Mouse (Mus musculus) embryo, embryonic 11.5 days (tissue): ENCODE results near the gene Plekha7.

Experiments
- DNase-seq: peaks from one replicate; pipeline ENCODE4 v3.0.0-alpha.2; 2012; ENCODE audit warnings: low read depth, low spot score

The Plekha7 gene

DNA sequence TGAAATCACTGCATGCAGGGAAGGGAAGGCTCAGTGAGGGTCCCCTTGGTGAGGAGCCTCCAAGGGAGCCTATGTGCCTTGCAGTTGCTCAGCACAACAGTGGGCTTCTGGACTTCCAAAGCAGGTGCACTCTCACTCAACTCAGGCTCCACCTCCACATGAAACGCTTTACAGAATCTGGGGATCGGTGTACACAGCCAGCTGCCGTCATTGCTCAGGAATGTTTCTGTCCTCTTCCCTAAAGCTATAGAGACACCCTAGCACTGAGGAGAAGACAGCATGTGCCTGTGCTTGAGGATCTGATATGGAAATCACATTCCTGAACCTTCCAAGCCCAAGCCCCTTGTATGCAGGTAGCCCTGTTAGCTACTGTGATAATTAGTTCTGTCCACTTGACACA, 120.7 kb downstream of the Plekha7 start:
- DNase-seq, result no peak

DNA sequence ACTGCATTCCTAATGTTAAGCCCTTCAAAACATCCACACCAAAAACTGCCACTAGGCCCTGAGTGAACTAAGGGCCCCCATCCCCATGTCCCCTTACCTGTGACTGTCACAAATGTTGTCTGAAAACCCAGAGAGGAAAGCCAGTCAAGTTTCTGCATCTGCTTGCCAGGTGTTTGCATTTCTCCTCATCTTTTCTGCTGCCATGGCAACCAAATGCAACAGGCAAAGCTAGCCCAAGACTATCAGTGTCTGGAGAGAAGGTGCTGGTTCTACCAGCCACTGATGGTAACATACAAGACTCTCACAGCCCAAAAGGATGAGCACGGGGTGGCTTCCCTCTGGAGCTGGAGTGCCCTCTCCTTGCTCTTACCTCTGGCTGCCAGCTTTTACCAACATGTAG, 121.3 kb downstream of the Plekha7 start:
- no peak for DNase-seq

DNA sequence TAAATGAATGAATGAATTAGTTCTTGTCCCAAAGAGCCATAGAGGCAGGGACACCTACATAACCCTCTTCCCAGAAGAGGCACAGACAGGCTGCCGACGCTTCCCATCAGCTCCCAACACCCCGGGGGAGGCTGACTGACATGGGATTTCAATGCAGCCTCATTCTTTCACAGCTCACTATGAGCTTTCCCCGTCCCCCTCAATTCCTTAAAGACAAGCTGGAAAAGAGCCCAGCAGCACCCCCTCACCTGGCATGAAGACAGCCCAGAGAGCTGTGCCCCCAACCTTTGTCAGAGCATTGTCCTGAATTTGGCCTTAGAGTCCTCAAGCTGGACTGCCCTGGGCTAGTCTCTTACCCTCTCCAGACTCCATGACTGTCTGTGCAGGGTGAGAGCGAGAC, 122.0 kb downstream of the Plekha7 start:
- DNase-seq, result no peak

- DNase-seq, result no peak
Observed at GRCm38 (mm10) chr7:116184358-116185057, 123.7 kb downstream of the Plekha7 start.

DNA sequence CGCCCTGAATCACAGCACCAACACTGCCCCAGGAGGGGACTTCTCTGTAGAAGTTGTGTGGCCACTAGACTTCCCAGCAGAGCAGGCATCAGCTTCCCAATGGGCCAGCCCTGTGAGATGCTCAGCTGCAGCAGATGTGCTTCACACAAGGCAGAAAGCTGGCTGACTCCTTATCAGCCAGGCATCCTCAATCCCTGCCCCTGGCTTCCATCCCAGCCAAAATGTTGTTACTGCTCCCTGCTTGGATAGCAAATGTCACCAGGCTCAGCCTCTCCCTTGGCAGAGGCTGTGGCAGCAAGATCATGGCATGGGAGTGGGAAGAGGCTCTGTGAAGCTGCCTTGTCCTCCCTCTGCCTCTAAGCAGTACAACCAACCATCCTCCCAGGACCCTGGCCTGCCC, 125.7 kb downstream of the Plekha7 start:
- DNase-seq, result no peak

GRCm38 (mm10) chr7:116181444-116181946, 126.7 kb downstream of the Plekha7 start:
- no peak for DNase-seq

GRCm38 (mm10) chr7:116178916-116179315, 129.3 kb downstream of the Plekha7 start:
- DNase-seq, result no peak

DNA sequence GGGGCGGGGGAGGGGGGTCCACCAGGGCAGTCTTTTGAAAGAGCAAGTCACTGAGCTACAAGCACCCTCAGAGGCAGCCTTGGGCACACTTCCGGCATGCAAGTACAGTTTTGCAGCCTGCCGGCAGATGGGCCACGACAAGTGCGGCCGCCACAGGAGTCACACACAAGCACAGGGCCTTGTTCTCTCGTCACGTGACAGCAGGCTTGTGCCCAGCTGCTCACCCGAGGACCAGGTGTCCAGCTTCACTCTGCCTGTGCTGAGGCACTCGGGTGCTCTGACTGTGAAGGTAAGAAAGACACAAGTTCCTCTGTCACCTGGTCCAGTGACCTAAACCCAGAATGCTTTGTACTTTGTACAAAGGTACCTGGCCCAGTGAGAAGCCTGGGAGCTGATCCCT, 135.4 kb downstream of the Plekha7 start:
- no peak for DNase-seq

DNA sequence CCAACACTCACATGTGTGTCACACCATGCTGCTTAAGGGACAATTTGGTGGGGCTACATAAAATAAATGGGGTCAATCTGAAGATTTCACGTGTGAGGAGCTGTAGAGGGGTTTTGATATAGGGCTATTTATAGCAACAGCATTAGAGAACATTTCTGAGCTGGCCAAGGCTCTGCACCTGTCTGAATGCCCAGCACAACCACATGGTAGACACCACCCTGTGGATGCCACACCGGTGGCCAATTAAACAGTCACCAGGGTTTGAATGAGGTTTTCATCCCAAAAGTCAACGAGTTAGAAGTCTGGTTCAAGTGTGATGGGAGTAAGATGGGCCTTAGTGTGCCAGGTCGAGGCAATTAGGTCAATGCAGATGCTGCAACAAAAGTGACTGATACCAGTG, 138.8 kb downstream of the Plekha7 start:
- no peak for DNase-seq

DNA sequence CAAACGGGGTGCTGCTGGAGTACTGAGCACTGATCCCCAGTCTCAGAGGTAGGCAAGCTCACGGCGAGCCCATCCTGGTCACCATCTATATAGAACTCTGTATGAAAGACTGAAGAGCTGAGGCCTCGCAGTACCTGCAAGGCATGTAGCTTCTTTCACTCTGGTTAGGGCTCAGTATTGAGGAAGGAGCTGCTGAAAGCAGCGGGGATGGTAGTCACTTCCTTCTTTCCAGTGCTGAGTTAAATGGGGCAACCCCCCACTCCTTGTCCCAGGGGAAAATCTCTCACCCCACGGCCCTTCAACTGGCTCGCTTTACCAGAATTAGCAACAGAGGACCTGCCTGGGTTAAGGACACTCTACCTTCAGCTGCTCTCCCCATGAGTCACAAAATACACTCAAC, 140.0 kb downstream of the Plekha7 start:
- no peak for DNase-seq

- no peak for DNase-seq
Observed at GRCm38 (mm10) chr7:116164232-116164631, 143.9 kb downstream of the Plekha7 start.

DNA sequence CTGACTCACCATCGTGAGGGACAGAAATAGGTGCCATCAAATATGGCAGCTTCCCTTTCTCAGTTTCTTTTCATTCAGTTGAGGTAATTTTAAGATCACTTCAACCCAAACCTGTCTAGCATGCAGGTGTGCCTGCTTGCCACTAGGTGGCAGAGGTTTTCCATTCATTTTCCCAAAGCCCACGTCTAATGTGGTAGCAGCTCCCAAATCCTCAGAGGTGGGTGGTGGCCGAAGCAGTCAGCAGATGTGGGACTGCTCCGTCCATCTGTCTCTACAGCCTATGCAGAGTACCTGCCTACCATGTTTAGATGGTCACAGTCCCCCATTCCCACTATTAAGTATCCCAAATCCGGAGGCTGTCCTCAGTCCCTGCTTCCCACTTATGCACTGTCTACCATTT, 146.6 kb downstream of the Plekha7 start:
- DNase-seq, result peak; percentile 46

DNA sequence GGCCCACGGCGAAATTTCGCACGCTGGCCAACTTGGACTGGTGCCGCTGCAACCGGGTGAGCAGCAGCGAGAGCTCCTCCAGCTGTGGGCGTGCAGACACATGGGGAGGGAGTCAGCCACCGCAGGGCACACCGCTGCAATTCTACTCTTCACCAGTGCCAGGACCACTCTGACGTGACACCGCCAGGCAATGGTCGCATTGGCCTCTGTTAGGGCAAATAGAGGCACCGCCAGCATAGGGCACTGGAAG, 151.4 kb downstream of the Plekha7 start:
- no peak for DNase-seq

DNA sequence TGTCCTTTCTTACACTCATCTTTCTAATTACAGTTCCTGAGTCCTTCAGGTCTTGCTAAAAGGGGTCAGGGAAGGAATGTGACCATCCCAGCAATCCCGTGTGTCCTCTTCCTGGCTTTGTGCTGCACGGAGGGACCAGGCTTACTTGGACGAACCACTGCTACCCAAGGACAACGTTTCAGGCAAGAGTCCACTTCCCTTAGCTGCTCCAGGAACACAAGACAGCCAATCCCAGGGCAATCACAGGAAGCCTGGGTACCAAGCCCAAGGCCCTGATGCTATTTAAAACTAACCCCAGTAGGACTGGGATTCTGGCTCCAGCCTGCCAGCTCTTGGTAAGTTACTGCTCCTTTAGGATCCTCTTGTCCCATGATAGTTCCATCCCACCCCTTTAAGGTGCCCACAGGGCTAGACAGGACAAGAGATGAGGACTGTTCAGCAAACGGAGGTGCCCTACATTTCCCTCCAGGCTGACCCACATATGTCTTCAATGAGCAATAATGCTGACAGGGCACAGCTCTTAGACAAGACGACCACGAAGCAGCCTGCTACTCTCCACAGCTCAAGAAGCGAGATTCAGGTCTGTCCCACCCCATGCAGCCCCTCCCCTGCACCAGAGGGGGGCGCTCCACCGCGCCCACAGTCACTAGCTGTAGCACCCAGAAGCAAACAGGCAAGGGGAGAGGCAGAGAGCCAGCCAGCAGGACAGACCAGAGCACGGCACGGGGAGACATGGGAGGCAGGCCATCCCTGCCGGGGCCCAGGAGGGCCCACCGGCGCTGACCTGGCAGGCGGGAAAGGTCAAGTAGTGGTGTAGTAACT, 151.9 kb downstream of the Plekha7 start:
- no peak for DNase-seq

- DNase-seq, result no peak
Observed at GRCm38 (mm10) chr7:116153781-116154368, 154.3 kb downstream of the Plekha7 start.

DNA sequence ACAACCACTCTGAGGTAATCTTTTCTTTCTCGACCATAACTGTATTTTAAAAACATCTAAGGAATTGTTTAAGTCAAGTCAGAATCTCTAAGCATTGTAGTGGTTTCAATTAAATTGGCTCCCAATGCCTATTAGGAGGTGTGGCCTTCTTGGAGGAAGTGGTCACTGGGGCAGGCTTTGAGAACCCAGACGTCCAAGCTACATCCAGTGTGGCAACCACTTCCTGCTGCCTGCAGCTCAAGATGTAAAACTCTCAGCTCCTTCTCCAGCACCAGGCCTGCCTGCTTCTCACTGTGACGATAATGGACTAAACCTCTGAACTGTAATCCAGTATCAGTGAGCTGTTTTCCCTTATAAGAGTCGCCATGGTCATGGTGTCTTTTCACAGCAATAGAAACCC, 158.6 kb downstream of the Plekha7 start:
- DNase-seq, result no peak

DNA sequence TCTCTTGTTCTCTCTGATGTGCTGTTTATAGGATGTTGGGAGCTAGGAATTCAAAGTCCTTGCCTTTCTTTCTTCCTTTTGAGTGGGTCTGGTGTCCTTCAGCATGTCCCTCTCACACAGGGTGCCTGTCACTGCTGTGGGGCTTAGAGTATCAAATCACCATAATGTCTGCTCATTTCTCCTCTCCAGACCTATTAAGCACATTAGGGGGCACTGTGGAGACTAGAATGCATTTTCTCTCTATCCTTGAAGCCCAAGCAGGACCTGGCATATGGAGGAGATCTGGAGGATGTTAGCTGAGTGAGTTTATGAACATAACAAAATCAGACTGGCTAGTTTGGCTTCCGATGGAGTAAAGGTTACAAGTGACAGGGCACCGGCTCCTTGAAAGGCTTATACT, 161.1 kb downstream of the Plekha7 start:
- DNase-seq, result no peak

DNA sequence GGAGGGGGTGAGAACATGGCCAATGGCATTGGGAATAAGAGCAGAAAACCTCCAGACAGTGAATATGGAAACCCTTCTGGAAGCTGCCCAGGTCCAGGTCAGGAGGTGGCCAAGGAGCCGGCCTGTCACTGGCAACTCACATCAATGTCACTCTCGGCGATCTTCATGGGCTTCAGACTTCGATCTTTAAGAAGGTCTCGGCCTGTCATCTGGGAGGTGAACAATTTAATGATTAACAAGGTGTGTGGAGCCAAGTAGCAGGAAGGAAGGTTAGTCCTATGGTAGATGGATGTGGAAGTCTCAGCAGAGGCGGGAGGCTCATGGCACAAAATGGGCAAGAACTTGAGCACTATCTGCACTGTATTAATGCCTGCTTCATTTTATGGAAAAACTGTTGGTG, 163.1 kb downstream of the Plekha7 start:
- no peak for DNase-seq

DNA sequence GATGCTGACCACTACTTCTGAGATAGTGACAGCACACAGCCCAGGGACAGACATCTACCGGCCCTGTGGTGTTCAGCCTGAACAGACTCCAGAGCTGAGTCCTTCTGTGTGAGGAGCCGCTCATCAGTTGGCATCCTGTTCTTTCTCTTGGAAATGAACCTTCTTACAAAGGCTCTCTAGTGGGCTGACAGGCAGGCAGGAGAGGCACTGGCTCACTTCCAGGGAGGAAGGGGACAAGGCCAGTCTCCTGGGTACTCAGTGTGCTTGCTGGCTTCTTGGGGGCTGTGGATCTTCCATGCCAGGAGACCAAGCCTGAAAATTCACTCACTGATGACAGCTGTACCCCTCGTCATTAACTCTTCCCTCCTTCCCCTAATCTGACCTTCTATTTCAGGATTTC, 170.5 kb downstream of the Plekha7 start:
- no peak for DNase-seq

- DNase-seq, result no peak
Observed at GRCm38 (mm10) chr7:116137149-116137548, 171.0 kb downstream of the Plekha7 start.

DNA sequence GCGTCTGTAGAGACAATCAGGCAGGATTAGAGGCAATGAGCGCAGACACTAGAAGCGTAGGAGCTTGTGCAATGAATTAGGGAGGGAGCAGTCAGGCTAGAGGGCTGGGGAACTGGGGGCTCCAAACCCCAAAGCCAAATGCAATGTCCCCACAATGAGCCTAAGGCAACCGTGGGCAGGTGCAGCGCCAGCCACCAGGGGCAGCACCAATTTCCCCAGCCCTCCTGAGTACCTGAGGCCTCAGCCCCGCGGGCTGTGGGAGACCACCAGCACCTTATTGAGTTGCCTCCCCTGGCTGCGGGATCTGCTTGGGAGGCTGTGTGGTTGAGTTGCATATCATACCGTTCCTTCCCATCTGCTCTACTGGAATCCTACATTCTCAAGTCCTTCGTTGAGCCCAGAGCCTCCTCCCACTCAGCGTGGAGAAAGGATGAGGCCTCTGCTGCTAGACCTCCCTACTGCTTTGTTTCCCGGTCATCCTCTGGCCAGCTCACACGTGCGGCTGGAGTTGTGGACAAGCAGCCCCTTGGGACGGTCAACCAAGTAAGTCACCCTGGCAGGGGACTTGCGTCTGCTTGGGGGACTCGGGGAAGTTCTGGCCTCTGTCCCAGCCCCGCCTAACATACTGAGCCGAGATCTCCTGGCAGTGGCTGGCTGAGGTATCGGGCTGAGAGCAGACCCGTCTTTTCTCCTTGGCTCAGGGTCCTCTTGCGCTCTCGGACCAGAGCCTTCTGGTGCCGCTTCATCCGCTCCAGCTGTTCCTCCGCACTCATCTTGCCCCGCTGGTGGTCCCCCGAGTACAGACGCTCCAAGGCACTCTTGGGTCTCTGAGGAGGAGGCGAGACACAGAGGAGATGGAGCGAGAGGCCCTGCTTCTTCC, 173.5 kb downstream of the Plekha7 start:
- DNase-seq, result no peak

GRCm38 (mm10) chr7:116132078-116132477, 176.1 kb downstream of the Plekha7 start:
- peak; percentile 73 for DNase-seq
